ENCODE assay signal across 11 mouse cellular contexts in genomic region chr10:39540012-39540647, GRCm38 (mm10).
DNase-seq lines count a peak whose midpoint lies in the region; ATAC-seq lines count a peak whose summit lies in the region.
"Had no signal": no experiment of that assay in that cellular context is flagged by ENCODE, and none has a peak within 500 bp of the region (broad histone marks: within the 10 kb centered on the region; RNA-seq: fewer than 3 reads in every experiment).

No protein-coding gene starts in this region.

- peaks cover 29% of the 10 kb centered on the region for H3K36me3 ChIP-seq in kidney, embryonic 15.5 days
- H3K36me3 ChIP-seq in embryonic facial prominence, embryonic 15.5 days, result peaks cover 4% of the 10 kb centered on the region; the same call in 1 of the 2 replicates
- H3K36me3 ChIP-seq in hindbrain, embryonic 16.5 days (ENCODE audit: control insufficient read depth, insufficient read depth, low read length), result no peaks in the 10 kb centered on the region
- H3K36me3 ChIP-seq in neural tube, embryonic 12.5 days, result peaks cover 33% of the 10 kb centered on the region

- peaks cover 57% of the 10 kb centered on the region for H3K4me1 ChIP-seq in kidney, embryonic 15.5 days
- H3K4me1 ChIP-seq in embryonic facial prominence, embryonic 15.5 days, result peaks cover 79% of the 10 kb centered on the region
- peaks cover 56% of the 10 kb centered on the region for H3K4me1 ChIP-seq in hindbrain, embryonic 16.5 days (ENCODE audit: control insufficient read depth, insufficient read depth, low read depth, low read length)
- H3K4me1 ChIP-seq in neural tube, embryonic 12.5 days, result peaks cover 62% of the 10 kb centered on the region

- no peak overlapping the region for H3K9ac ChIP-seq in kidney, embryonic 15.5 days
- no peak overlapping the region for H3K9ac ChIP-seq in embryonic facial prominence, embryonic 15.5 days
- H3K9ac ChIP-seq in hindbrain, embryonic 16.5 days (ENCODE audit: low read depth, low read length), result peak overlapping the region; percentile 52
- H3K9ac ChIP-seq in neural tube, embryonic 12.5 days, result peak overlapping the region; percentile 26; the same call in 1 of the 2 replicates
- H3K9ac ChIP-seq: liver, embryonic 12.5 days had no signal

- no peaks in the 10 kb centered on the region for H3K27me3 ChIP-seq in kidney, embryonic 15.5 days
- H3K27me3 ChIP-seq in embryonic facial prominence, embryonic 15.5 days, result no peaks in the 10 kb centered on the region
- no peaks in the 10 kb centered on the region for H3K27me3 ChIP-seq in hindbrain, embryonic 16.5 days (replicated peaks; ENCODE audit: control insufficient read depth, insufficient read depth, low read length)
- no peaks in the 10 kb centered on the region for H3K27me3 ChIP-seq in neural tube, embryonic 12.5 days (replicated peaks)
- H3K27me3 ChIP-seq: liver, embryonic 12.5 days had no signal

- ATAC-seq in kidney, embryonic 15.5 days (replicated peaks; ENCODE audit: low FRiP score), result no peak
- ATAC-seq in embryonic facial prominence, embryonic 15.5 days (ENCODE audit: insufficient number of reproducible peaks, low FRiP score, low TSS enrichment, low read depth), result no peak
- ATAC-seq in hindbrain, embryonic 16.5 days, result no peak
- no peak for ATAC-seq in neural tube, embryonic 12.5 days (ENCODE audit: low FRiP score, low read depth)
- ATAC-seq: liver, embryonic 12.5 days had no signal

- 64% methylated on average over 9 of the region's 9 CpGs for WGBS in kidney, embryonic 15.5 days
- WGBS in embryonic facial prominence, embryonic 15.5 days, result 39% methylated on average over 9 of the region's 9 CpGs
- WGBS in hindbrain, embryonic 16.5 days, result 51% methylated on average over 9 of the region's 9 CpGs
- WGBS in neural tube, embryonic 12.5 days, result 63% methylated on average over 9 of the region's 9 CpGs

- no peak for DNase-seq in kidney, postnatal 36 days
- no peak for DNase-seq in left cerebral cortex, adult 18-20 months (ENCODE audit: low spot score in 2 of 2)
- DNase-seq in adrenal gland, postnatal 10 days, result no peak
- no peak for DNase-seq in thymus, postnatal 10 days (ENCODE audit: low spot score in 2 of 2)
- DNase-seq: cerebellum, postnatal 14 days; gastrocnemius, postnatal 25 days had no signal

- H3K4me3 ChIP-seq in kidney, embryonic 15.5 days (replicated peaks), result no peak overlapping the region
- no peak overlapping the region for H3K4me3 ChIP-seq in embryonic facial prominence, embryonic 15.5 days (replicated peaks)
- no peak overlapping the region for H3K4me3 ChIP-seq in hindbrain, embryonic 16.5 days (ENCODE audit: low read length)
- no peak overlapping the region for H3K4me3 ChIP-seq in neural tube, embryonic 12.5 days
- H3K4me3 ChIP-seq: liver, embryonic 12.5 days had no signal

- H3K27ac ChIP-seq in kidney, embryonic 15.5 days, result peak overlapping the region; percentile 54
- peak overlapping the region; percentile 76 for H3K27ac ChIP-seq in embryonic facial prominence, embryonic 15.5 days (replicated peaks)
- H3K27ac ChIP-seq in hindbrain, embryonic 16.5 days (ENCODE audit: low read depth, low read length), result peak overlapping the region; percentile 83
- H3K27ac ChIP-seq in neural tube, embryonic 12.5 days, result peak overlapping the region; percentile 88
- H3K27ac ChIP-seq: liver, embryonic 12.5 days had no signal

- no peaks in the 10 kb centered on the region for H3K9me3 ChIP-seq in kidney, embryonic 15.5 days (replicated peaks)
- H3K9me3 ChIP-seq in embryonic facial prominence, embryonic 15.5 days (replicated peaks), result no peaks in the 10 kb centered on the region
- H3K9me3 ChIP-seq in hindbrain, embryonic 16.5 days (ENCODE audit: control insufficient read depth, low read length), result no peaks in the 10 kb centered on the region
- no peaks in the 10 kb centered on the region for H3K9me3 ChIP-seq in neural tube, embryonic 12.5 days
- H3K9me3 ChIP-seq: liver, embryonic 12.5 days had no signal

- no peak overlapping the region for H3K4me2 ChIP-seq in kidney, embryonic 15.5 days
- no peak overlapping the region for H3K4me2 ChIP-seq in embryonic facial prominence, embryonic 15.5 days (replicated peaks)
- no peak overlapping the region for H3K4me2 ChIP-seq in hindbrain, embryonic 16.5 days (ENCODE audit: low read length)
- H3K4me2 ChIP-seq in neural tube, embryonic 12.5 days (replicated peaks), result no peak overlapping the region
- H3K4me2 ChIP-seq: liver, embryonic 12.5 days had no signal

Comparison
In these comparisons a context has a peak if more than half of its experiments do, and no peak if none do; other contexts are left out.
1. H3K9ac ChIP-seq: peak in hindbrain, embryonic 16.5 days (single experiment) and neural tube, embryonic 12.5 days (single experiment); none in kidney, embryonic 15.5 days (single experiment) and embryonic facial prominence, embryonic 15.5 days (single experiment).
2. Peak in every context shown above with its lines, with median percentiles within 50 percentile points of each other: H3K27ac ChIP-seq.